8 mouse cellular contexts compared by ENCODE assay signal in the genomic region with DNA sequence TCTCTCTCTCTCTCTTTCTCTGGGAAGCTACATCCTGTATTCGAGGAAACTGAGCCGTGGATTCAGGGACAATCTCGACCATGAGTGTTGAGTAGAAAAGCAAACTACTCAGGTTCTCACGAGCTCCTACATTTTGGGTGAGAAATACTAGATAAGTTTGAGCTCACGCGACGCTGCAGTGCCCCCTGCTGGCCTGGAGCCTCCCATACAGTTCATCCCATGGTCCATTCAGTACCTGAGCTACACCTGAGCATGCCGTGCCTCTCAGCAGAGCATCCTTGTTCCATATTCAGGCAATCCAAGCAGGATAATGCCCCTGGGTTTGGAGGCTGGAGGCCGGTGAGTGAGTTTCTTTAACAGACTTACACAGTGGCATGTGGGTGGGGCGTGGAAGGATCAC. TPM values are rescaled to one million over a fixed set of nuclear protein-coding genes. Genes with fewer than 3 reads are reported as not detected.
DNase-seq lines count a peak whose midpoint lies in the region; ATAC-seq and TF ChIP-seq lines count a peak whose summit lies in the region.

No protein-coding gene starts in this region.

- ATAC-seq in kidney, embryonic 15.5 days (replicated peaks; ENCODE audit: low FRiP score), result no peak
- ATAC-seq in erythroblast, adult 5-6 weeks (replicated peaks; ENCODE audit: low FRiP score, poor library complexity, severe bottlenecking), result peak; percentile 81
- no peak; the same call in 1 of the 2 replicates for ATAC-seq in hindbrain, embryonic 14.5 days (ENCODE audit: low FRiP score)
- peak; percentile 51; the same call in 1 of the 2 replicates for ATAC-seq in limb, embryonic 13.5 days (ENCODE audit: low FRiP score, low read depth)
- ATAC-seq in neural tube, embryonic 14.5 days (ENCODE audit: low read depth), result 0 out of 2 replicates have a peak, but pooled peaks have one; percentile 38

- TF ChIP-seq POLR2A in kidney, adult 2 months (IDR thresholded peaks at IDR 0.05; ENCODE audit: low read depth, low read length), result no peak
- TF ChIP-seq POLR2A in bone marrow, adult 2 months (IDR thresholded peaks at IDR 0.05; ENCODE audit: borderline replicate concordance, control insufficient read depth, low read depth, low read length), result no peak

- DNase-seq in kidney, adult 2 months, result peak; percentile 74
- peak; percentile 85 for DNase-seq in hindbrain, embryonic 14.5 days (ENCODE audit: low spot score)
- DNase-seq in thymus, adult 18-20 months, result peak; percentile 9 to 35

- TF ChIP-seq CTCF in kidney, adult 2 months (conservative IDR thresholded peaks at IDR 0.05; ENCODE audit: insufficient read depth, insufficient read length, low read depth, low read length), result peak; percentile 98
- TF ChIP-seq CTCF in bone marrow, adult 2 months (IDR thresholded peaks at IDR 0.05; ENCODE audit: control insufficient read depth, insufficient read depth, low read length), result peak; percentile 86

- H3K4me2 ChIP-seq in kidney, embryonic 15.5 days, result no peak overlapping the region
- H3K4me2 ChIP-seq in hindbrain, embryonic 14.5 days (replicated peaks), result no peak overlapping the region
- H3K4me2 ChIP-seq in limb, embryonic 13.5 days (replicated peaks), result no peak overlapping the region
- no peak overlapping the region for H3K4me2 ChIP-seq in neural tube, embryonic 14.5 days (ENCODE audit: low read depth, low read length)

- H3K9me3 ChIP-seq in kidney, embryonic 15.5 days (replicated peaks), result no peaks in the 10 kb centered on the region
- no peaks in the 10 kb centered on the region for H3K9me3 ChIP-seq in hindbrain, embryonic 14.5 days (ENCODE audit: control insufficient read depth, low read length)
- H3K9me3 ChIP-seq in limb, embryonic 13.5 days, result no peaks in the 10 kb centered on the region; the same call in 1 of the 2 replicates
- no peaks in the 10 kb centered on the region for H3K9me3 ChIP-seq in neural tube, embryonic 14.5 days (ENCODE audit: control insufficient read depth, low read length)

- no peak overlapping the region for H3K27ac ChIP-seq in kidney, adult 2 months (ENCODE audit: insufficient read depth, low read depth, low read length)
- no peak overlapping the region for H3K27ac ChIP-seq in kidney, embryonic 15.5 days
- H3K27ac ChIP-seq in bone marrow, adult 2 months (ENCODE audit: control insufficient read depth, insufficient read depth, low read depth, low read length, poor library complexity), result no peak overlapping the region
- H3K27ac ChIP-seq in hindbrain, embryonic 14.5 days, result no peak overlapping the region
- no peak overlapping the region for H3K27ac ChIP-seq in limb, embryonic 13.5 days
- no peak overlapping the region for H3K27ac ChIP-seq in neural tube, embryonic 14.5 days (ENCODE audit: low read depth, low read length)

- WGBS in kidney, adult 2 months, result 12% methylated on average over 10 of the region's 10 CpGs
- 10% methylated on average over 10 of the region's 10 CpGs for WGBS in kidney, embryonic 15.5 days
- WGBS in bone marrow, adult 2 months, result 17% methylated on average over 10 of the region's 10 CpGs
- WGBS in hindbrain, embryonic 14.5 days, result 24% methylated on average over 10 of the region's 10 CpGs
- WGBS in limb, embryonic 13.5 days, result 17% methylated on average over 10 of the region's 10 CpGs
- 19% methylated on average over 10 of the region's 10 CpGs for WGBS in neural tube, embryonic 14.5 days

- H3K9ac ChIP-seq in kidney, embryonic 15.5 days, result no peak overlapping the region
- H3K9ac ChIP-seq in hindbrain, embryonic 14.5 days, result no peak overlapping the region
- no peak overlapping the region for H3K9ac ChIP-seq in limb, embryonic 13.5 days
- no peak overlapping the region for H3K9ac ChIP-seq in neural tube, embryonic 14.5 days (replicated peaks; ENCODE audit: low read depth, low read length)

- no peaks in the 10 kb centered on the region for H3K27me3 ChIP-seq in kidney, adult 2 months (replicated peaks; ENCODE audit: control insufficient read depth, insufficient read depth, low read length)
- 0 out of 2 replicates have a peak, but pooled peaks cover 7% of the 10 kb centered on the region for H3K27me3 ChIP-seq in kidney, embryonic 15.5 days
- H3K27me3 ChIP-seq in hindbrain, embryonic 14.5 days (ENCODE audit: control insufficient read depth, insufficient read depth, low read length), result no peaks in the 10 kb centered on the region
- no peaks in the 10 kb centered on the region for H3K27me3 ChIP-seq in limb, embryonic 13.5 days
- H3K27me3 ChIP-seq in neural tube, embryonic 14.5 days (ENCODE audit: control insufficient read depth, insufficient read depth, low read length), result no peaks in the 10 kb centered on the region

- no peaks in the 10 kb centered on the region for H3K4me1 ChIP-seq in kidney, adult 2 months (ENCODE audit: control insufficient read depth, insufficient read depth, low read length)
- H3K4me1 ChIP-seq in kidney, embryonic 15.5 days, result no peaks in the 10 kb centered on the region
- H3K4me1 ChIP-seq in bone marrow, adult 2 months (ENCODE audit: control insufficient read depth, insufficient read depth, low read length), result no peaks in the 10 kb centered on the region
- H3K4me1 ChIP-seq in hindbrain, embryonic 14.5 days (replicated peaks; ENCODE audit: control insufficient read depth, insufficient read depth, low read length), result no peaks in the 10 kb centered on the region
- no peaks in the 10 kb centered on the region for H3K4me1 ChIP-seq in limb, embryonic 13.5 days
- H3K4me1 ChIP-seq in neural tube, embryonic 14.5 days (ENCODE audit: control insufficient read depth, insufficient read depth, low read length), result no peaks in the 10 kb centered on the region

- H3K36me3 ChIP-seq in kidney, adult 2 months (ENCODE audit: control insufficient read depth, insufficient read depth, low read length), result no peaks in the 10 kb centered on the region
- H3K36me3 ChIP-seq in kidney, embryonic 15.5 days, result no peaks in the 10 kb centered on the region
- H3K36me3 ChIP-seq in hindbrain, embryonic 14.5 days (replicated peaks; ENCODE audit: control insufficient read depth, insufficient read depth), result no peaks in the 10 kb centered on the region
- no peaks in the 10 kb centered on the region for H3K36me3 ChIP-seq in limb, embryonic 13.5 days
- H3K36me3 ChIP-seq in neural tube, embryonic 14.5 days (ENCODE audit: control insufficient read depth, insufficient read depth, low read length), result no peaks in the 10 kb centered on the region

- H3K4me3 ChIP-seq in kidney, adult 2 months (ENCODE audit: insufficient read depth, low read depth, low read length), result no peak overlapping the region
- no peak overlapping the region for H3K4me3 ChIP-seq in kidney, embryonic 15.5 days (replicated peaks)
- H3K4me3 ChIP-seq in bone marrow, adult 2 months (replicated peaks; ENCODE audit: control insufficient read depth, low read depth, low read length), result no peak overlapping the region
- H3K4me3 ChIP-seq in hindbrain, embryonic 14.5 days (replicated peaks; ENCODE audit: low read length), result no peak overlapping the region
- no peak overlapping the region for H3K4me3 ChIP-seq in limb, embryonic 13.5 days
- H3K4me3 ChIP-seq in neural tube, embryonic 14.5 days (ENCODE audit: low read depth, low read length), result no peak overlapping the region

RNA-seq across cellular contexts. Expression of a gene that starts 22.9 kb away (rescaled TPM):
- 11.0 and 11.2 TPM in 2 replicates for polyA plus RNA-seq in kidney, adult 2 months (2012; rRNA removed)
- polyA plus RNA-seq in kidney, embryonic 15.5 days (2015; fragmentation: Nextera tagmentation; extraction: Ambion mirVana), result 13.6 and 17.3 TPM in 2 replicates
- 1.4 and 1.7 TPM in 2 replicates for polyA plus RNA-seq in bone marrow, adult 2 months (2011; ENCODE audit: insufficient read depth, insufficient read length, low replicate concordance, missing spikeins)
- 6.1 TPM in 1 of 2 replicates, not detected in the other for total RNA-seq in erythroblast, adult 5-6 weeks (2015; ENCODE audit: low replicate concordance)
- total RNA-seq in erythroblast, adult 5-6 weeks (2017; ENCODE audit: low replicate concordance), result 2.1 and 2.5 TPM in 2 replicates
- polyA plus RNA-seq in hindbrain, embryonic 14.5 days (2014; fragmentation: Nextera tagmentation; extraction: Ambion mirVana), result 29.8 and 32.2 TPM in 2 replicates
- 18.4 and 19.4 TPM in 2 replicates for polyA plus RNA-seq in limb, embryonic 13.5 days (2015; fragmentation: Nextera tagmentation; extraction: Ambion mirVana)
- 30.6 and 32.5 TPM in 2 replicates for polyA plus RNA-seq in neural tube, embryonic 14.5 days (2014; fragmentation: Nextera tagmentation; extraction: Ambion mirVana)

Comparison
In these comparisons a context has a peak if more than half of its experiments do, and no peak if none do; other contexts are left out.
1. DNase-seq: peak in every context shown above with its lines; median percentile 85 in hindbrain, embryonic 14.5 days; 74 in kidney, adult 2 months; 22 in thymus, adult 18-20 months.
2. ATAC-seq: peak in erythroblast, adult 5-6 weeks (single experiment), limb, embryonic 13.5 days (single experiment) and neural tube, embryonic 14.5 days (single experiment); none in kidney, embryonic 15.5 days (single experiment) and hindbrain, embryonic 14.5 days (single experiment).